Mouse (Mus musculus): Measurements from ENCODE around the gene Olfr776. TPM values are rescaled to one million over a fixed set of nuclear protein-coding genes. Genes with fewer than 3 reads are reported as not detected.
"Not testable (repeated sequence)": the region's sequence is repeated elsewhere in the genome, so short reads cannot be mapped to it uniquely, and the experiment has no call there.

Gene Olfr776
- not detected for total RNA-seq (2021)
- long read RNA-seq, experiment 1, result 0 reads
- long read RNA-seq, experiment 2, result 0 reads

- no peak for DNase-seq
Measured at GRCm38 (mm10) chr10:129258827-129259226, at the start of gene Olfr776. Olfr776 (plus strand) TSS chr10:129259127.

DNA sequence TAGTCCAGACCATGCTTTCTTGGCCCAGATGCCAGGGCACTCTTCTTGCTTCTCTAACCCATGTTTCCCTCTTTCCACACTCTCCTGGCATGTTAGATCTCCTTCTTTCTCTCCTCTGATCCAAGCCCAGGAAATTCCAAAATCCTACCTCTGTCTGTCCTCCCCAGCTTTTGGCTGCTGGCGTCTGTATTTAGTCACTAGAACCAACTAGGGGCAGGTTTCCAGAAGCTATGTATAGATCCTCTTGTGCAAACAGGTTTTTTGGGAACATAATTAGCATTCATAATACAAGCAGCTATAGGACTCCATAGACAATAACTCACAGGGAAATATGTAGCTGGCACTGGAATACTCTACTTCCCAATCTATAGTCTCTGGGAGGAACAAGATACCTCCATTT lies 28.2 kb upstream of the Olfr776 start:
- no peak for DNase-seq

DNA sequence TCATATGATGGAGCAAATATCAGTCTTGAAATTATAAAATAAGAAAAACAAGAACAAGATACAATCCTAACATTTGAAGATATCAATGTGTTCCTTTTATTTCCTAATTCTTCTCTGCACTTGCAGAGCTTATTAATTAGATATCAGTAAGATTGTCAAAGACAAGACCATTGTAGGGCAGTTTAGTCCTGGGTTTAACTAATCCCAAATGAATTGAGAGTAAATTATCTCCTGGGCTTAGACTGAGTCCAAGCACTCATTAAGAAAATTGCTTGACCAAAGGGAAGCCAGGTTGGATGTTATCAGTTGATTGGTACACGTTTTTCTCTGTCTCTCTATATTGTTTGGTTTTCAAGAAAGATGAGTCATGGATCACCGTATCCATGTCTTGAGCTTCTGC lies 23.0 kb upstream of the Olfr776 start, which contains the start of gene Olfr774:
TSS of gene Olfr774 (plus strand) at position 301 of the 400 bp plus-strand sequence.
- DNase-seq, result no peak

GRCm38 (mm10) chr10:129248112-129248511 lies 10.8 kb upstream of the Olfr776 start, which contains the start of gene Olfr775:
Olfr775 (plus strand) TSS chr10:129248412.
- DNase-seq, result no peak

GRCm38 (mm10) chr10:129271081-129271535 lies 12.2 kb downstream of the Olfr776 start, which contains the start of gene Olfr777:
Olfr777 (minus strand) TSS chr10:129271485.
- DNase-seq, result no peak

GRCm38 (mm10) chr10:129312973-129313372 lies 54.0 kb downstream of the Olfr776 start:
- not testable (repeated sequence) for DNase-seq

DNA sequence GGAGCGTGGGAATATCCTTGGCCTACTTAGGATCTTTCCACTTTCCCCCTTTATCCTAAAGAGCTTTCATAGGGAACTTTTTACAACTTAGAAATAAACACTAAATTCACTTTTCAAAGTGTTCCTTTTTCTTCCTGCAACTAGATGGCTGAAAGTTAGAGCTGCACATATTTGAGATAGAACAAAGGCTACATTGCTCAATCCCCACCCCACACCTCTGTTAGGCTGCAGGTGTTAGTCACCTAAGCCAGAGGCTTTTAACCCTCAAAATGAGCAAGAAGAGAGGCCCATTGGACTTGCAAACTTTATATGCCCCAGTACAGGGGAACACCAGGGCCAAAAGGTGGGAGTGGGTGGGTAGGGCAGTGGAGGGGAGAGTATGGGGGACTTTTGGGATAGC lies 54.6 kb downstream of the Olfr776 start:
- not testable (repeated sequence) for DNase-seq

Other genes starting within 250 kb of the Olfr776 start
- gene Olfr763, start 248.3 kb upstream of the Olfr776 start, total RNA-seq (2021), result not detected
- gene Olfr764-ps1, start 219.2 kb upstream of the Olfr776 start, total RNA-seq (2021), result not detected
- gene Olfr765, start 209.1 kb upstream of the Olfr776 start, total RNA-seq (2021), result not detected
- not detected for gene Olfr766-ps1, start 190.2 kb upstream of the Olfr776 start, total RNA-seq (2021)
- not detected for gene Olfr767, start 176.2 kb upstream of the Olfr776 start, total RNA-seq (2021)
- not detected for gene Olfr768, start 159.8 kb upstream of the Olfr776 start, total RNA-seq (2021)
- gene Olfr769, start 141.3 kb upstream of the Olfr776 start, total RNA-seq (2021), result not detected
- not detected for gene Olfr770, start 120.1 kb upstream of the Olfr776 start, total RNA-seq (2021)
- not detected for gene Olfr771, start 94.4 kb upstream of the Olfr776 start, total RNA-seq (2021)
- not detected for gene Olfr772, start 81.2 kb upstream of the Olfr776 start, total RNA-seq (2021)
- not detected for gene Olfr773, start 71.7 kb upstream of the Olfr776 start, total RNA-seq (2021)
- not detected for gene Olfr774, start 22.9 kb upstream of the Olfr776 start, total RNA-seq (2021)
- gene Olfr775, start 10.7 kb upstream of the Olfr776 start, total RNA-seq (2021), result not detected
- not detected for gene Olfr777, start 12.4 kb downstream of the Olfr776 start, total RNA-seq (2021)
- not detected for gene Olfr780, start 59.0 kb downstream of the Olfr776 start, total RNA-seq (2021)
- gene Olfr781, start 69.7 kb downstream of the Olfr776 start, total RNA-seq (2021), result not detected
- not detected for gene Olfr782, start 89.7 kb downstream of the Olfr776 start, total RNA-seq (2021)
- under 1 TPM in 1 of 2 experiments, not detected in 1; 0.09 TPM for gene Olfr784, start 125.0 kb downstream of the Olfr776 start, total RNA-seq (2021)
- gene Olfr785, start 146.3 kb downstream of the Olfr776 start, total RNA-seq (2021), result not detected
- gene Olfr786, start 168.2 kb downstream of the Olfr776 start, total RNA-seq (2021), result not detected
- gene Olfr787, start 202.7 kb downstream of the Olfr776 start, total RNA-seq (2021), result not detected
- not detected for gene Olfr788, start 211.9 kb downstream of the Olfr776 start, total RNA-seq (2021)
- not detected for gene Olfr789, start 225.6 kb downstream of the Olfr776 start, total RNA-seq (2021)
- not detected for gene Olfr790, start 239.4 kb downstream of the Olfr776 start, total RNA-seq (2021)

Measured in adrenal gland, postnatal 10 days (tissue).